ENCODE assay signal across 20 mouse cellular contexts in the genomic region with DNA sequence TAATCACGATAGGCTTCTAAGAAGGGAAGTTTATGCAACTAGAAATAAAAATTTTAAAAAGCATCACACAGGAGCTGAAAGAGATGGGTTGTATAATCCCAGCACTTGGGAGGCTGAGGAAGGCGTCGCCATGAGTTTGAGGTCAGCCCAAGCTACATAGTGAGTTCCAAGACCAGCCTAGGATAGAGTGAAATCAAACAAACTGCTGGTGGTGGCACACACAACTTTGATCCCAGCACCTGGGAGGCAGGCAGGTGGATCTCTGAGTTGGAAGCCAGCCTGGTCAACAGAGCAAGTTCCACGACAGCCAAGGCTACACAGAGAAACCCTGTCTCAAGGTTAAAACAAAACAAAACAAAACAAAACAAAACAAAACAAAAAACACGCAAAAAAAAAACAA. TPM values are rescaled to one million over a fixed set of nuclear protein-coding genes. Genes with fewer than 3 reads are reported as not detected.
A peak's percentile ranks its signal among the peaks of the same experiment; 100 is the strongest.
DNase-seq lines count a peak whose midpoint lies in the region; ATAC-seq and TF ChIP-seq lines count a peak whose summit lies in the region.
"Had no signal": no experiment of that assay in that cellular context is flagged by ENCODE, and none has a peak within 500 bp of the region (broad histone marks: within the 10 kb centered on the region; RNA-seq: fewer than 3 reads in every experiment).

No protein-coding gene starts in this region.

- no peak overlapping the region; the same call in 1 of the 2 replicates for H3K9ac ChIP-seq in liver, embryonic 16.5 days (ENCODE audit: low read depth, low read length)
- H3K9ac ChIP-seq: hindbrain, embryonic 13.5 days had no signal

- peak overlapping the region; percentile 89 for H3K27ac ChIP-seq in gastrocnemius, adult 2 months
- H3K27ac ChIP-seq in brown adipose tissue, adult 24 weeks (replicated peaks; ENCODE audit: low read depth, low read length) = peak overlapping the region; percentile 50
- peak overlapping the region; percentile 61; the same call in 1 of the 2 replicates for H3K27ac ChIP-seq in liver, embryonic 16.5 days (ENCODE audit: low read length)
- H3K27ac ChIP-seq in thymus, adult 2 months (ENCODE audit: control insufficient read depth, insufficient read depth, low read length) = no peak overlapping the region
- H3K27ac ChIP-seq: hindbrain, embryonic 13.5 days; midbrain, embryonic 10.5 days had no signal

- TF ChIP-seq CTCF in gastrocnemius, adult 2 months (IDR thresholded peaks at IDR 0.05) = no peak
- TF ChIP-seq CTCF in thymus, adult 2 months (IDR thresholded peaks at IDR 0.05; ENCODE audit: borderline replicate concordance, control insufficient read depth, extremely low read depth, insufficient read depth, low read length, poor library complexity) = no peak

- H3K27me3 ChIP-seq in megakaryocyte, embryonic 14.5 days (replicated peaks) = no peaks in the 10 kb centered on the region
- no peaks in the 10 kb centered on the region for H3K27me3 ChIP-seq in liver, embryonic 16.5 days (ENCODE audit: control insufficient read depth, insufficient read depth, low read depth, low read length)
- no peaks in the 10 kb centered on the region for H3K27me3 ChIP-seq in thymus, adult 2 months (ENCODE audit: control insufficient read depth, insufficient read depth, low read length)
- H3K27me3 ChIP-seq: hindbrain, embryonic 13.5 days had no signal

- H3K9me3 ChIP-seq in megakaryocyte, embryonic 14.5 days = no peaks in the 10 kb centered on the region
- H3K9me3 ChIP-seq in liver, embryonic 16.5 days (replicated peaks; ENCODE audit: control insufficient read depth, low read length) = no peaks in the 10 kb centered on the region
- H3K9me3 ChIP-seq: hindbrain, embryonic 13.5 days; midbrain, embryonic 10.5 days had no signal

- peak overlapping the region; percentile 26; the same call in 1 of the 2 replicates for H3K4me2 ChIP-seq in liver, embryonic 16.5 days (ENCODE audit: low read depth, low read length)
- H3K4me2 ChIP-seq: hindbrain, embryonic 13.5 days had no signal

- no peak for DNase-seq in gastrocnemius, adult 2 months
- DNase-seq in gastrocnemius, postnatal 25 days = no peak
- DNase-seq in thymus, adult 2 months = no peak
- DNase-seq: cerebellum, adult 9-10 months; heart, postnatal 36 days; kidney, adult 11 months; lung, adult 2 months; right cerebral cortex, adult 18-20 months; thymus, postnatal 36 days had no signal

- peaks cover 70% of the 10 kb centered on the region for H3K36me3 ChIP-seq in megakaryocyte, embryonic 14.5 days (replicated peaks; ENCODE audit: low read length)
- H3K36me3 ChIP-seq in liver, embryonic 16.5 days (ENCODE audit: control insufficient read depth, insufficient read depth) = peaks cover 10% of the 10 kb centered on the region
- peaks cover 32% of the 10 kb centered on the region for H3K36me3 ChIP-seq in thymus, adult 2 months (ENCODE audit: control insufficient read depth, insufficient read depth, low read length)

- intact Hi-C loops in gastrocnemius, adult 2 months (cut with DNase I) = no loop called here

- ATAC-seq in megakaryocyte, adult 5-6 weeks (ENCODE audit: poor library complexity, severe bottlenecking) = no peak
- 0 out of 2 replicates have a peak, but pooled peaks have one; percentile 17 for ATAC-seq in liver, embryonic 16.5 days (ENCODE audit: low read depth)
- no peak for ATAC-seq in granulocyte monocyte progenitor cell, adult 5-6 weeks (replicated peaks; ENCODE audit: poor library complexity, severe bottlenecking)
- ATAC-seq: forebrain, embryonic 14.5 days; midbrain, embryonic 16.5 days had no signal

- no peak for TF ChIP-seq POLR2A in thymus, adult 2 months (IDR thresholded peaks at IDR 0.05; ENCODE audit: control insufficient read depth, extremely low read depth, insufficient read depth, low read length, poor library complexity)

- WGBS in liver, embryonic 16.5 days (ENCODE audit: insufficient replicate concordance) = 52% methylated on average over 5 of the region's 5 CpGs
- 58% methylated on average over 5 of the region's 5 CpGs for WGBS in thymus, adult 2 months

- H3K4me3 ChIP-seq in gastrocnemius, adult 2 months = peak overlapping the region; percentile 35
- H3K4me3 ChIP-seq in megakaryocyte, embryonic 14.5 days (replicated peaks) = peak overlapping the region; percentile 91
- H3K4me3 ChIP-seq in brown adipose tissue, adult 24 weeks (ENCODE audit: insufficient read depth, low read depth, low read length) = peak overlapping the region; percentile 25; the same call in 1 of the 2 replicates
- peak overlapping the region; percentile 47 for H3K4me3 ChIP-seq in liver, embryonic 16.5 days (ENCODE audit: low read depth, low read length)
- no peak overlapping the region for H3K4me3 ChIP-seq in thymus, adult 2 months (ENCODE audit: control insufficient read depth, insufficient read depth, low read length)
- H3K4me3 ChIP-seq: hindbrain, embryonic 13.5 days; midbrain, embryonic 10.5 days had no signal

- H3K4me1 ChIP-seq in megakaryocyte, embryonic 14.5 days = peaks cover 65% of the 10 kb centered on the region
- peaks cover 3% of the 10 kb centered on the region for H3K4me1 ChIP-seq in brown adipose tissue, adult 24 weeks (ENCODE audit: control insufficient read depth, insufficient read depth, insufficient read length, low read length)
- peaks cover 21% of the 10 kb centered on the region for H3K4me1 ChIP-seq in liver, embryonic 16.5 days (ENCODE audit: control insufficient read depth, low read depth, low read length)
- peaks cover 4% of the 10 kb centered on the region; the same call in 1 of the 2 replicates for H3K4me1 ChIP-seq in thymus, adult 2 months (replicated peaks; ENCODE audit: control insufficient read depth, insufficient read depth, low read length)
- H3K4me1 ChIP-seq: hindbrain, embryonic 13.5 days had no signal

RNA-seq across cellular contexts. Expression of a gene that starts 1.8 kb away (rescaled TPM):
- 1 to 10 TPM; 2.5 to 6.1 TPM for total RNA-seq in gastrocnemius, adult 2 months (2021)
- total RNA-seq in gastrocnemius, postnatal 25 days (2021) = 1 to 10 TPM; 3.2 to 3.9 TPM
- polyA plus RNA-seq in megakaryocyte, embryonic 14.5 days (2012; ENCODE audit: insufficient read depth, low replicate concordance) = 12.9 and 57.4 TPM in 2 replicates
- 2,036 and 2,044 TPM in 2 replicates for total RNA-seq in megakaryocyte, adult 5-6 weeks (2015)
- total RNA-seq in megakaryocyte, adult 5-6 weeks (2017) = 995 and 1,060 TPM in 2 replicates
- polyA plus RNA-seq in brown adipose tissue, adult 24 weeks (2012; ENCODE audit: insufficient read depth, insufficient read length, missing spikeins) = 29.3 and 35.1 TPM in 2 replicates
- polyA plus RNA-seq in liver, embryonic 16.5 days (2015; fragmentation: Nextera tagmentation; extraction: Ambion mirVana) = 111 and 128 TPM in 2 replicates
- total RNA-seq in granulocyte monocyte progenitor cell, adult 5-6 weeks (2014; fragmentation: Nextera tagmentation) = 327 and 359 TPM in 2 replicates
- total RNA-seq in granulocyte monocyte progenitor cell, adult 5-6 weeks (2017) = 143 and 171 TPM in 2 replicates
- 127 and 138 TPM in 2 replicates for polyA plus RNA-seq in thymus, adult 2 months (2012; rRNA removed)

RNA-seq across cellular contexts. Expression of a gene that starts 7.5 kb away (rescaled TPM):
- total RNA-seq in gastrocnemius, adult 2 months (2021) = under 1 TPM in 1 of 2 experiments, not detected in 1; 0.59 TPM
- not detected for total RNA-seq in gastrocnemius, postnatal 25 days (2021)
- not detected in 2 replicates for polyA plus RNA-seq in megakaryocyte, embryonic 14.5 days (2012; ENCODE audit: insufficient read depth, low replicate concordance)
- total RNA-seq in megakaryocyte, adult 5-6 weeks (2015) = 0.87 TPM in 1 of 2 replicates, not detected in the other
- not detected in 2 replicates for total RNA-seq in megakaryocyte, adult 5-6 weeks (2017)
- 3.5 and 19.0 TPM in 2 replicates for polyA plus RNA-seq in brown adipose tissue, adult 24 weeks (2012; ENCODE audit: insufficient read depth, insufficient read length, missing spikeins)
- polyA plus RNA-seq in liver, embryonic 16.5 days (2015; fragmentation: Nextera tagmentation; extraction: Ambion mirVana) = 8,709 and 8,864 TPM in 2 replicates
- 4.5 and 6.9 TPM in 2 replicates for total RNA-seq in granulocyte monocyte progenitor cell, adult 5-6 weeks (2014; fragmentation: Nextera tagmentation)
- total RNA-seq in granulocyte monocyte progenitor cell, adult 5-6 weeks (2017) = 3.7 and 8.0 TPM in 2 replicates
- polyA plus RNA-seq in thymus, adult 2 months (2012; rRNA removed) = 1.8 and 49.4 TPM in 2 replicates

RNA-seq across cellular contexts. Expression of a gene that starts 10.0 kb away (rescaled TPM):
- 10 to 100 TPM; 43.2 to 56.3 TPM for total RNA-seq in gastrocnemius, adult 2 months (2021)
- total RNA-seq in gastrocnemius, postnatal 25 days (2021) = 10 to 100 TPM; 52.0 to 52.5 TPM
- polyA plus RNA-seq in megakaryocyte, embryonic 14.5 days (2012; ENCODE audit: insufficient read depth, low replicate concordance) = 22.7 and 24.1 TPM in 2 replicates
- 7.3 and 8.2 TPM in 2 replicates for total RNA-seq in megakaryocyte, adult 5-6 weeks (2015)
- 8.5 and 14.4 TPM in 2 replicates for total RNA-seq in megakaryocyte, adult 5-6 weeks (2017)
- polyA plus RNA-seq in brown adipose tissue, adult 24 weeks (2012; ENCODE audit: insufficient read depth, insufficient read length, missing spikeins) = 59.3 and 65.5 TPM in 2 replicates
- polyA plus RNA-seq in liver, embryonic 16.5 days (2015; fragmentation: Nextera tagmentation; extraction: Ambion mirVana) = 11.8 and 14.9 TPM in 2 replicates
- 30.1 and 30.3 TPM in 2 replicates for total RNA-seq in granulocyte monocyte progenitor cell, adult 5-6 weeks (2014; fragmentation: Nextera tagmentation)
- total RNA-seq in granulocyte monocyte progenitor cell, adult 5-6 weeks (2017) = 20.7 and 21.2 TPM in 2 replicates
- 34.7 and 34.9 TPM in 2 replicates for polyA plus RNA-seq in thymus, adult 2 months (2012; rRNA removed)

RNA-seq across cellular contexts. Expression of a gene that starts 17.9 kb away (rescaled TPM):
- total RNA-seq in gastrocnemius, adult 2 months (2021) = under 1 TPM; 0.15 to 0.73 TPM
- total RNA-seq in gastrocnemius, postnatal 25 days (2021) = 1 to 10 TPM in 1 of 2 experiments, under 1 TPM in 1; 0.43 to 1.4 TPM
- polyA plus RNA-seq in megakaryocyte, embryonic 14.5 days (2012; ENCODE audit: insufficient read depth, low replicate concordance) = 0.50 TPM in 1 of 2 replicates, not detected in the other
- not detected in 2 replicates for total RNA-seq in megakaryocyte, adult 5-6 weeks (2015)
- 0.12 TPM in 1 of 2 replicates, not detected in the other for total RNA-seq in megakaryocyte, adult 5-6 weeks (2017)
- 0.50 and 1.2 TPM in 2 replicates for polyA plus RNA-seq in brown adipose tissue, adult 24 weeks (2012; ENCODE audit: insufficient read depth, insufficient read length, missing spikeins)
- 0.48 and 0.64 TPM in 2 replicates for polyA plus RNA-seq in liver, embryonic 16.5 days (2015; fragmentation: Nextera tagmentation; extraction: Ambion mirVana)
- total RNA-seq in granulocyte monocyte progenitor cell, adult 5-6 weeks (2014; fragmentation: Nextera tagmentation) = not detected in 2 replicates
- total RNA-seq in granulocyte monocyte progenitor cell, adult 5-6 weeks (2017) = not detected in 2 replicates
- 0.73 and 0.90 TPM in 2 replicates for polyA plus RNA-seq in thymus, adult 2 months (2012; rRNA removed)

RNA-seq across cellular contexts. Expression of a gene that starts 18.6 kb away (rescaled TPM):
- total RNA-seq in gastrocnemius, adult 2 months (2021) = not detected
- not detected for total RNA-seq in gastrocnemius, postnatal 25 days (2021)
- not detected in 2 replicates for polyA plus RNA-seq in megakaryocyte, embryonic 14.5 days (2012; ENCODE audit: insufficient read depth, low replicate concordance)
- total RNA-seq in megakaryocyte, adult 5-6 weeks (2015) = not detected in 2 replicates
- total RNA-seq in megakaryocyte, adult 5-6 weeks (2017) = 0.04 TPM in 2 replicates
- polyA plus RNA-seq in brown adipose tissue, adult 24 weeks (2012; ENCODE audit: insufficient read depth, insufficient read length, missing spikeins) = not detected in 2 replicates
- 2.2 and 2.4 TPM in 2 replicates for polyA plus RNA-seq in liver, embryonic 16.5 days (2015; fragmentation: Nextera tagmentation; extraction: Ambion mirVana)
- not detected in 2 replicates for total RNA-seq in granulocyte monocyte progenitor cell, adult 5-6 weeks (2014; fragmentation: Nextera tagmentation)
- total RNA-seq in granulocyte monocyte progenitor cell, adult 5-6 weeks (2017) = 0.10 and 0.17 TPM in 2 replicates
- 0.08 and 0.43 TPM in 2 replicates for polyA plus RNA-seq in thymus, adult 2 months (2012; rRNA removed)
- total RNA-seq: heart, adult 18-20 months; layer of hippocampus, postnatal 10 days had no signal

Comparison
In these comparisons a context has a peak if more than half of its experiments do, and no peak if none do; other contexts are left out.
1. RNA of a gene that starts 1.8 kb away (total RNA-seq): 995 to 2,044 TPM in megakaryocyte, adult 5-6 weeks and 143 to 359 TPM in granulocyte monocyte progenitor cell, adult 5-6 weeks; 2.5 to 6.1 TPM in gastrocnemius, adult 2 months and 3.2 to 3.9 TPM in gastrocnemius, postnatal 25 days; every median in the first group is over 10 times any median in the second.